Mouse (Mus musculus) midbrain, embryonic 14.5 days (tissue): Measurements from ENCODE around the gene Pde4d. TPM values are rescaled to one million over a fixed set of nuclear protein-coding genes. Genes with fewer than 3 reads are reported as not detected.

Experiments
- ATAC-seq: fragments of 200-750 bp; cut with Nextera tagmentation; 2 replicates; pipeline ENCODE4 v1.8.0; 2017; ENCODE audit warnings: moderate number of reproducible peaks, moderate library complexity; ENCODE audit not compliant: low FRiP score, low TSS enrichment
- DNase-seq: peaks from one replicate; pipeline ENCODE4 v3.0.0-alpha.2; 2015
- H3K27ac ChIP-seq: fragments of 300-500 bp; sonication (generic); replicated peaks from 2 replicates; pipeline ENCODE4 v1.5.1; 2014; ENCODE audit warnings: mild to moderate bottlenecking, low read depth, low read length, moderate library complexity
- H3K27me3 ChIP-seq: fragments of 300-500 bp; sonication (generic); 2 replicates; pipeline ENCODE4 v1.6.1; 2014; ENCODE audit warnings: low read length, control low read depth, mixed read lengths; ENCODE audit not compliant: control insufficient read depth, insufficient read depth
- H3K36me3 ChIP-seq: fragments of 300-500 bp; sonication (generic); 2 replicates; pipeline ENCODE4 v1.6.1; 2014; ENCODE audit warnings: low read length, control low read depth; ENCODE audit not compliant: control insufficient read depth, insufficient read depth
- H3K4me1 ChIP-seq: fragments of 300-500 bp; sonication (generic); 2 replicates; pipeline ENCODE4 v1.6.1; 2014; ENCODE audit warnings: mild to moderate bottlenecking, antibody characterized with exemption, low read length, control low read depth; ENCODE audit not compliant: control insufficient read depth, insufficient read depth
- H3K4me2 ChIP-seq: fragments of 300-500 bp; sonication (generic); 2 replicates; pipeline ENCODE4 v1.6.1; 2014; ENCODE audit warnings: mild to moderate bottlenecking, low read length, moderate library complexity
- H3K4me3 ChIP-seq: fragments of 300-500 bp; sonication (generic); replicated peaks from 2 replicates; pipeline ENCODE4 v1.5.1; 2014; ENCODE audit warnings: low read depth, low read length
- H3K9ac ChIP-seq: fragments of 300-500 bp; sonication (generic); replicated peaks from 2 replicates; pipeline ENCODE4 v1.6.1; 2014; ENCODE audit warnings: mild to moderate bottlenecking, low read length, moderate library complexity
- H3K9me3 ChIP-seq: fragments of 300-500 bp; sonication (generic); 2 replicates; pipeline ENCODE4 v1.6.1; 2016; ENCODE audit warnings: low read length, control low read depth, mixed read lengths; ENCODE audit not compliant: control insufficient read depth
- WGBS: fragments of 180-500 bp; shearing (Covaris S2); extraction: QIAGEN DNeasy Blood & Tissue Kit; methylation state at CpG from one replicate; pipeline ENCODE4 v1.1.7; 2014; 5-methylcytosine and 5-hydroxymethylcytosine counted together
- polyA plus RNA-seq: library from polyadenylated mRNA; unstranded; fragments of >200 nt; fragmentation: Nextera tagmentation; extraction: Ambion mirVana; gene quantifications from 2 replicates; pipeline ENCODE4 v1.2.1, GENCODE M21; 2014

Pde4d gene
- polyA plus RNA-seq, 1 experiment from 2014 or later: 27.1 TPM

- Histone ChIP-seq H3K4me2 (no peak overlapping the region), H3K9me3 (no peaks in the 10 kb centered on the region), H3K27ac (no peak overlapping the region), H3K27me3 (no peaks in the 10 kb centered on the region), H3K9ac (no peak overlapping the region), H3K4me1 (peaks cover 3% of the 10 kb centered on the region; the same call in 1 of the 2 replicates), H3K36me3 (no peaks in the 10 kb centered on the region), H3K4me3 (no peak overlapping the region)
- DNase-seq (no peak), ATAC-seq (no peak)
- 94% methylated on average over 6 of the region's 6 CpGs for WGBS
Measured at GRCm38 (mm10) chr13:109722237-109723119, 1272.7 kb downstream of the Pde4d start.

GRCm38 (mm10) chr13:109727346-109727745, 1277.6 kb downstream of the Pde4d start:
- DNase-seq: no peak
- WGBS: 77% methylated on average over 5 of the region's 5 CpGs
- no peak overlapping the region for H3K27ac ChIP-seq

GRCm38 (mm10) chr13:109729612-109730011, 1279.9 kb downstream of the Pde4d start:
- no peaks in the 10 kb centered on the region for H3K36me3 ChIP-seq
- no peaks in the 10 kb centered on the region for H3K4me1 ChIP-seq
- no peaks in the 10 kb centered on the region for H3K9me3 ChIP-seq
- 93% methylated on average over 4 of the region's 4 CpGs for WGBS
- no peak overlapping the region for H3K4me3 ChIP-seq
- H3K9ac ChIP-seq: no peak overlapping the region
- H3K27me3 ChIP-seq: no peaks in the 10 kb centered on the region
- H3K4me2 ChIP-seq: no peak overlapping the region
- ATAC-seq (no peak), DNase-seq (no peak)
- H3K27ac ChIP-seq: no peak overlapping the region

More at GRCm38 (mm10) chr13:109727346-109727745, 1277.6 kb downstream of the Pde4d start:
- H3K9me3 ChIP-seq: no peaks in the 10 kb centered on the region
- H3K4me3 ChIP-seq: no peak overlapping the region
- H3K4me1 ChIP-seq: no peaks in the 10 kb centered on the region
- ATAC-seq: no peak
- H3K9ac ChIP-seq: no peak overlapping the region
- no peak overlapping the region for H3K4me2 ChIP-seq
- no peaks in the 10 kb centered on the region for H3K27me3 ChIP-seq
- H3K36me3 ChIP-seq: no peaks in the 10 kb centered on the region

GRCm38 (mm10) chr13:109732655-109733376, 1283.1 kb downstream of the Pde4d start:
- WGBS: 89% methylated on average over 5 of the region's 5 CpGs
- Histone ChIP-seq H3K27ac (no peak overlapping the region), H3K4me2 (no peak overlapping the region), H3K4me3 (no peak overlapping the region), H3K9me3 (no peaks in the 10 kb centered on the region), H3K9ac (no peak overlapping the region), H3K27me3 (no peaks in the 10 kb centered on the region), H3K4me1 (no peaks in the 10 kb centered on the region), H3K36me3 (no peaks in the 10 kb centered on the region)
- ATAC-seq: no peak
- DNase-seq: no peak

GRCm38 (mm10) chr13:109736290-109737078, 1286.7 kb downstream of the Pde4d start:
- WGBS: 45% methylated on average over 8 of the region's 8 CpGs
- ATAC-seq: no peak; the same call in 1 of the 2 replicates

GRCm38 (mm10) chr13:109746492-109746891, 1296.7 kb downstream of the Pde4d start:
- Histone ChIP-seq H3K36me3 (0 out of 2 replicates have a peak, but pooled peaks cover 2% of the 10 kb centered on the region), H3K9ac (no peak overlapping the region), H3K4me3 (no peak overlapping the region), H3K4me2 (no peak overlapping the region), H3K9me3 (no peaks in the 10 kb centered on the region), H3K27ac (no peak overlapping the region), H3K27me3 (no peaks in the 10 kb centered on the region), H3K4me1 (no peaks in the 10 kb centered on the region)
- ATAC-seq (no peak), DNase-seq (no peak)

More at GRCm38 (mm10) chr13:109736290-109737078, 1286.7 kb downstream of the Pde4d start:
- H3K4me3 ChIP-seq: no peak overlapping the region
- H3K4me2 ChIP-seq: no peak overlapping the region
- H3K27ac ChIP-seq: no peak overlapping the region
- no peaks in the 10 kb centered on the region for H3K9me3 ChIP-seq
- H3K36me3 ChIP-seq: no peaks in the 10 kb centered on the region
- no peaks in the 10 kb centered on the region for H3K27me3 ChIP-seq
- no peak overlapping the region for H3K9ac ChIP-seq
- peak; percentile 81 for DNase-seq
- no peaks in the 10 kb centered on the region for H3K4me1 ChIP-seq

GRCm38 (mm10) chr13:109752236-109752863, 1302.6 kb downstream of the Pde4d start:
- ATAC-seq: no peak
- no peaks in the 10 kb centered on the region for H3K27me3 ChIP-seq
- no peaks in the 10 kb centered on the region for H3K36me3 ChIP-seq
- H3K4me3 ChIP-seq: no peak overlapping the region
- no peaks in the 10 kb centered on the region for H3K4me1 ChIP-seq
- WGBS: 57% methylated on average over 8 of the region's 8 CpGs
- DNase-seq: no peak
- H3K27ac ChIP-seq: no peak overlapping the region
- H3K9me3 ChIP-seq: no peaks in the 10 kb centered on the region
- no peak overlapping the region for H3K4me2 ChIP-seq
- H3K9ac ChIP-seq: no peak overlapping the region

GRCm38 (mm10) chr13:109756854-109757253, 1307.1 kb downstream of the Pde4d start:
- WGBS: 89% methylated on average over 5 of the region's 5 CpGs
- Histone ChIP-seq H3K4me1 (no peaks in the 10 kb centered on the region), H3K4me3 (no peak overlapping the region), H3K27ac (no peak overlapping the region), H3K36me3 (no peaks in the 10 kb centered on the region), H3K27me3 (no peaks in the 10 kb centered on the region), H3K4me2 (no peak overlapping the region), H3K9me3 (no peaks in the 10 kb centered on the region), H3K9ac (no peak overlapping the region)
- ATAC-seq: no peak
- no peak for DNase-seq
